Mouse (Mus musculus) stomach, embryonic 14.5 days (tissue): ENCODE measurements around the gene Tstd1. TPM values are rescaled to one million over a fixed set of nuclear protein-coding genes. Genes with fewer than 3 reads are reported as not detected.

Source experiments
- ATAC-seq: fragments of 200-750 bp; cut with Nextera tagmentation; 2 replicates; pipeline ENCODE4 v1.8.0; 2017; ENCODE audit warnings: low read depth, moderate TSS enrichment; ENCODE audit not compliant: insufficient number of reproducible peaks, insufficient read depth, low FRiP score
- H3K27ac ChIP-seq: fragments of 300-500 bp; sonication (generic); 2 replicates; pipeline ENCODE4 v1.5.1; 2014; ENCODE audit warnings: mild to moderate bottlenecking, low read length, moderate library complexity, mixed read lengths
- H3K27me3 ChIP-seq: fragments of 300-500 bp; sonication (generic); 2 replicates; pipeline ENCODE4 v1.6.1; 2014; ENCODE audit warnings: low read length, control low read depth, mixed read lengths; ENCODE audit not compliant: control insufficient read depth, insufficient read depth
- H3K36me3 ChIP-seq: fragments of 300-500 bp; sonication (generic); 2 replicates; pipeline ENCODE4 v1.6.1; 2014; ENCODE audit warnings: mild to moderate bottlenecking, control low read depth, low read length, moderate library complexity, mixed read lengths; ENCODE audit not compliant: control insufficient read depth, insufficient read depth
- H3K4me1 ChIP-seq: fragments of 300-500 bp; sonication (generic); 2 replicates; pipeline ENCODE4 v1.6.1; 2014; ENCODE audit warnings: low read length, control low read depth, mixed read lengths; ENCODE audit not compliant: control insufficient read depth, insufficient read depth
- H3K4me2 ChIP-seq: fragments of 300-500 bp; sonication (generic); replicated peaks from 2 replicates; pipeline ENCODE4 v1.6.1; 2014; ENCODE audit warnings: low read depth, low read length, control low read depth
- H3K4me3 ChIP-seq: fragments of 300-500 bp; sonication (generic); 2 replicates; pipeline ENCODE4 v1.5.1; 2014; ENCODE audit warnings: low read depth, low read length, control low read depth
- H3K9ac ChIP-seq: fragments of 300-500 bp; sonication (generic); replicated peaks from 2 replicates; pipeline ENCODE4 v1.6.1; 2014; ENCODE audit warnings: low read depth, mild to moderate bottlenecking, control low read depth, low read length, moderate library complexity, mixed read lengths
- H3K9me3 ChIP-seq: fragments of 300-500 bp; sonication (generic); 2 replicates; pipeline ENCODE4 v1.6.1; 2016; ENCODE audit warnings: low read depth, low read length, control low read depth; ENCODE audit not compliant: control insufficient read depth
- WGBS: fragments of 180-500 bp; shearing (Covaris S2); extraction: QIAGEN DNeasy Blood & Tissue Kit; methylation state at CpG from one replicate; pipeline ENCODE4 v1.1.7; 2014; 5-methylcytosine and 5-hydroxymethylcytosine counted together
- polyA plus RNA-seq: library from polyadenylated mRNA; unstranded; fragments of >200 nt; fragmentation: Nextera tagmentation; extraction: Ambion mirVana; gene quantifications from 2 replicates; pipeline ENCODE4 v1.2.1, GENCODE M21; 2014

Tstd1 gene
- polyA plus RNA-seq, 1 experiment from 2014 or later = 3.1 TPM

DNA sequence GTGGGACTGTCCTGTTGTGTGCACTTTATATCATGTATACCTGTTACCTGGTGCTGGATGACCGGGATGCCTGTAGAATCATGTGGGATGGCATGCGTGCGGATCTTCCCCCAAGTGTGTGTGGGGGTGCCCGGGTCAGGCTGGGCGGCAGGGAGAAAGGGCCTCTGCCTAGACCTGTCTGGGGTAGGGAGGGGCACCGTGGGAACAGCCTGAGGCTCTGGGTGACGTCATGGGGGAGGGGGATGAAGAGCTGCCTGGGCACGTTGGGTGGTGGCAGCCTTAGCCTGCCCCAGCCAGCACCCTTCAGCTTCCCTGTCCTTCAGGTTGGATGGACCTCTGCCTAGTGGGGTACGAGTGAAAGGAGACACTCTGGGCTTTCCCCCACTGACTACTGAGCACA is 34.3 kb upstream of the Tstd1 start:
- Histone ChIP-seq H3K4me2 (no peak overlapping the region), H3K4me3 (no peak overlapping the region), H3K4me1 (0 out of 2 replicates have a peak, but pooled peaks cover 6% of the 10 kb centered on the region), H3K27ac (no peak overlapping the region), H3K9ac (no peak overlapping the region), H3K9me3 (no peaks in the 10 kb centered on the region), H3K27me3 (no peaks in the 10 kb centered on the region), H3K36me3 (no peaks in the 10 kb centered on the region)
- 0 out of 2 replicates have a peak, but pooled peaks have one; percentile 21 for ATAC-seq
- 52% methylated on average over 9 of the region's 9 CpGs for WGBS

DNA sequence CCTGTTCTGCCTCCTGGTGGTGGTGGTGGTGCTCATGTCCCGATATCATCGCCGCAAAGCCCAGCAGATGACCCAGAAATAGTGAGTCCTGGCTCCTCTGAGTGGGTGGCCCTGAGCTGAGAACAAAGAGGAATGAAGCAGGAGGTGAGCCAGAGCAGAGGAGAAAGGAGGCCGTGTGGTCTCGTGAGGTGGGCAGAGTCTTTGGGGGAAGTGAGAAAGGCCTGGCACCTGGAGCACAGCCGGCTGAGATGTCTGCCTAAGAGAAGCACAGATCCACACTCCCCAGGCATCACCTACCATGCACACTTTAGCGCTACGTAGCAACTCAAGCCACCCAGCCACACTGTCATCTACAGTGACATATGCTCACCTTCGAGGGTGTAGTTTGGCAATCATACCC is 33.5 kb upstream of the Tstd1 start:
- no peak for ATAC-seq
- Histone ChIP-seq H3K4me1 (peaks cover 3% of the 10 kb centered on the region; the same call in 1 of the 2 replicates), H3K9ac (no peak overlapping the region), H3K4me3 (no peak overlapping the region), H3K27ac (no peak overlapping the region), H3K9me3 (no peaks in the 10 kb centered on the region), H3K36me3 (no peaks in the 10 kb centered on the region), H3K27me3 (no peaks in the 10 kb centered on the region), H3K4me2 (no peak overlapping the region)
- WGBS = 67% methylated on average over 9 of the region's 9 CpGs

DNA sequence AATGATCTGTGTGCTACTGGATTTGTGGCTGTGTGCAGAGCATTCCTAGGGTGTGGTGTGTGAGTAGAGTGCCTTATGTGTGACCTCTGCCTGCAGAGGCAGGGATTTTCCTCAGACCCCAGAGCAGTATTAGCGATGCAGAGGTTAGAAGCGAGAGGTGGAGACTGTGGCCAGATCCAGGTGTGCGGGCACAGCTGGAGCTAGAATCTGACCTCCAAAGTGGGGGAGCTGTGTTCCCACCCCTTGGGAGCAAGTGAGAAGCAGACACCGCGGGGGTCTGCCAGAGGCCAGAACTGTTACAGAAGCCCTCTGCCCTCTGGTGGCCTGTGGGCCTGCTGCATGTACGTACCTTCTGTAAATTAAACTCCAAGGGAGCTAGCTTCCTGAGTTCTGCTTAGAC is 31.6 kb upstream of the Tstd1 start:
- Histone ChIP-seq H3K9ac (no peak overlapping the region), H3K4me2 (no peak overlapping the region), H3K4me3 (no peak overlapping the region), H3K4me1 (peaks cover 3% of the 10 kb centered on the region; the same call in 1 of the 2 replicates), H3K27me3 (no peaks in the 10 kb centered on the region), H3K27ac (no peak overlapping the region), H3K36me3 (no peaks in the 10 kb centered on the region), H3K9me3 (no peaks in the 10 kb centered on the region)
- ATAC-seq = 0 out of 2 replicates have a peak, but pooled peaks have one; percentile 34
- WGBS = 19% methylated on average over 6 of the region's 6 CpGs

DNA sequence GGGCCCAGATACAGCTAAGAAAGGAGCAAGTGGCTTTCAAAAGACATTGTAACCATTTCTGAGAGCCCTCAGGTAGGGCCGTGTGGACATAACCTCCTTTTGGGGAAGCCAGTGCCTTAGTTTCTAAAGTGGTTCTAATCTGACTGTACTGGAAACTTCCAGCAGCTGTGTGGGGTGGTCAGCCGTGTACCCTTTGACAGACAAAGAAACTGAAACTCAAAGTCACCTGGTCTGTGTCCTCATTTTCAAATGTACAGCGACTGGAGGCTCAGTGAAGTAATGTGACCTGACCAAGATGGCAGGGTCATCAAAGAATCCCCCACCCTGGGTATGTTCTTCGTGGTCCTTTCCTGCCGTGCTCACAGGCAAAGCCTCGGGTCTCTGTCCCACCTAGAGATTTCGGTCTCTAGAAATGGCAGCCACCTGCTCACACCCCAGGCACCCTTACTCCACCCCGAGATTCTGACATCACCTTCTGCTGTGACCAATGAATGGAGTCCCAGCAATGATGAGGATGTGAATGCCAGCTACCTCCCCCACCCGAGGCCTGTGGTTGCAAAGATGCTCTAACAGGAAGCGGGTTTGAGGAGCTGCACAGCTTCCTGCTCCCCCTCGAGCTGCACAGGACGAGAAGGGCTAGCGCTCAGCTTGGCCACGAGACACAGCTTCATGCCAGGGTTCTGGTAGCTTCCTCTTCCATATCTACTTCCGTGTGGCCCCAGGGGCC is 30.1 kb upstream of the Tstd1 start, which contains the start of gene Arhgap30:
Gene Arhgap30, plus strand, starts transcription at position 579 of the 727 bp plus-strand sequence.
- H3K36me3 ChIP-seq = no peaks in the 10 kb centered on the region
- no peak within 1 kb of the TSS for H3K4me3 ChIP-seq
- no peak for ATAC-seq
- H3K27me3 ChIP-seq = no peaks in the 10 kb centered on the region
- no peak within 1 kb of the TSS; the same call in 1 of the 2 replicates for H3K27ac ChIP-seq
- H3K9me3 ChIP-seq = no peaks in the 10 kb centered on the region
- no peak within 1 kb of the TSS for H3K9ac ChIP-seq
- H3K4me2 ChIP-seq = no peak within 1 kb of the TSS
- H3K4me1 ChIP-seq = peaks cover 3% of the 10 kb centered on the region; the same call in 1 of the 2 replicates
- WGBS = 78% methylated on average over 15 of the region's 15 CpGs

DNA sequence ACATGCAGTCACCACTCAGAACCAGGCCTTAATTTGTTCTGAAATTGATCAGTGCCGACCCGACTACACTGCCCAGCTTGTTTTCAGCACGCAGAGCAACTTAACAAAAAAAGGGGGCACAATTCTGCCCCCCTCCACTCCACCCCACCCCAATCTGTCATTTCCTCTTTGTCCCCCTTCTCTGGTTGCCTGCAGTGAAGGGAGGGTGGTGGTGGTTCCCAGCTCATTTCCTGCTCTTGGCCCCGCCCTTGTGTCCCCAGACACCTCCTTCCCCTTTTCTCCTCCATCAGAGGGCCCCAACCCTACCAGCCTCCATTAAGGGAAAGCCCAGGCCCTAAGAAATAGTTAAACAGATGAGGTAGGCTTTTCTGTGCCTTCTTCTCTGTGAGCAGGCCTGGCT is 28.6 kb upstream of the Tstd1 start:
- no peak overlapping the region; the same call in 1 of the 2 replicates for H3K27ac ChIP-seq
- no peak overlapping the region for H3K4me3 ChIP-seq
- no peaks in the 10 kb centered on the region for H3K9me3 ChIP-seq
- no peak for ATAC-seq
- H3K27me3 ChIP-seq = no peaks in the 10 kb centered on the region
- peaks cover 3% of the 10 kb centered on the region; the same call in 1 of the 2 replicates for H3K4me1 ChIP-seq
- H3K36me3 ChIP-seq = no peaks in the 10 kb centered on the region
- no peak overlapping the region for H3K9ac ChIP-seq
- H3K4me2 ChIP-seq = no peak overlapping the region
- 74% methylated on average over 4 of the region's 4 CpGs for WGBS

DNA sequence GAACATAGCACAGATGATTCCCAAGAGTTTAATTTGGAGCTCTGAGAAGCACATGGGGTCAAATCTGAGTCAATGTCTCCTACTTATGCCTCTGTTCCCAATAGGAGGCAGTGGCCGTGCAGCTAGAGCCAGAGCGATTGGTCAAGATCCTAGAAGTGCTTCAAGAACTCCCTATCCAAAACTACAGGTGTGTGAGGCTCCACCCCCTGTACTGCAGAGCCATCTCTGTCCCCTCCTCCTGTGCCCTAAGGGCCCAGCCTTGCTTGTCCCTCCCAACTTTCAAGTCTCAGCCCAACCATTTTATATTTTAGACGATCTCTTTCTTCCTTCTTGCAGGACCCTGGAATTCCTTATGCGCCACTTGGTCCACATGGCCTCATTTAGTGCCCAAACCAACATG is 16.9 kb upstream of the Tstd1 start:
- H3K9ac ChIP-seq = no peak overlapping the region
- no peaks in the 10 kb centered on the region for H3K9me3 ChIP-seq
- no peak for ATAC-seq
- no peak overlapping the region for H3K4me3 ChIP-seq
- H3K27me3 ChIP-seq = no peaks in the 10 kb centered on the region
- H3K4me2 ChIP-seq = no peak overlapping the region
- 76% methylated on average over 4 of the region's 4 CpGs for WGBS
- H3K4me1 ChIP-seq = no peaks in the 10 kb centered on the region
- H3K36me3 ChIP-seq = no peaks in the 10 kb centered on the region
- no peak overlapping the region for H3K27ac ChIP-seq

DNA sequence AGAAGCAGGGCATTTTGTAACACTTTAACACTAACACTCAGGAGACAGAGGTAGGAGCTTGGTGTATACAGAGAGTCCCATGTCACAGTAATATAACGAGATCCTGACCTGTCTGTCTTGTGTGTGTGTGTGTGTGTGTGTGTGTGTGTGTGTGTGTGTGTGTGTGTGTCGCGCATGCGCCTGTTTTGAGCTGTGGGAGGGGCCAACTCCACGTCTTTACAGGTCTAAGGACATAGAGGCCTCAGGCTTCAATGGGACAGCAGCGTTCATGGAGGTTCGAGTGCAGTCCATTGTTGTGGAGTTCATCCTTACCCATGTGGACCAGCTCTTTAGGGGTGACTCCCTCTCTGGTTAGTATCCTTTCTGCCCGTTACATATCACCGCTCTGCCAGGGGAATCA is 15.7 kb upstream of the Tstd1 start:
- ATAC-seq = no peak
- Histone ChIP-seq H3K36me3 (no peaks in the 10 kb centered on the region), H3K27me3 (no peaks in the 10 kb centered on the region), H3K4me3 (no peak overlapping the region), H3K9ac (no peak overlapping the region), H3K27ac (no peak overlapping the region), H3K4me1 (no peaks in the 10 kb centered on the region), H3K4me2 (no peak overlapping the region), H3K9me3 (no peaks in the 10 kb centered on the region)
- WGBS = 82% methylated on average over 9 of the region's 9 CpGs

DNA sequence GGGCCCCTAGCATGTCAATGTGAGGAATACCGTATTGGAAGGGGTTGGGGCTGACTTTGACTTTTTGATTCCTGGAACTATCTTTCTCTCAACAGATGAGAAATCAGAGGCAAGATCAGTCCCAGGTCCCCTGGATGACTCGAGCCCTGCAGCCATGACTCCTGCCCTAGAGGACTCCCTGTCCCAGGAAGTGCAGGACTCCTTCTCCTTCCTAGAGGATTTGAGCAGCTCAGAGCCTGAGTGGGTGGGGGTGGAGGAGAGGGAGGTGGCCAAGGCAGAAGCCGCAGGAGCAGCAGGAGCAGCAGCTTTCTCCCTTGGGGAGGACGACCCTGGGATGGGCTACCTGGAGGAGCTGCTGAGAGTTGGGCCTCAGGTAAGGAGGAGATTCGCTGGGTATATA is 11.4 kb upstream of the Tstd1 start:
- no peak overlapping the region for H3K27ac ChIP-seq
- ATAC-seq = no peak
- H3K27me3 ChIP-seq = no peaks in the 10 kb centered on the region
- H3K4me1 ChIP-seq = no peaks in the 10 kb centered on the region
- no peaks in the 10 kb centered on the region for H3K9me3 ChIP-seq
- H3K9ac ChIP-seq = no peak overlapping the region
- no peak overlapping the region for H3K4me3 ChIP-seq
- WGBS = 66% methylated on average over 5 of the region's 5 CpGs
- H3K36me3 ChIP-seq = no peaks in the 10 kb centered on the region
- no peak overlapping the region for H3K4me2 ChIP-seq
